Mouse (Mus musculus) liver, adult 10 weeks (tissue): ENCODE data around the gene Mrps25. TPM values are rescaled to one million over a fixed set of nuclear protein-coding genes. Genes with fewer than 3 reads are reported as not detected.

Experiments used
- polyA plus RNA-seq: library from polyadenylated mRNA; stranded (reverse); fragments of 350-450 nt; fragmentation: Illumina TruSeq; extraction: RNeasy Lipid Tissue Mini Kit (QIAGEN cat#74804); gene quantifications from one replicate; pipeline ENCODE4 v1.2.3, GENCODE M21; 2014; ENCODE audit warnings: low read depth, low replicate concordance

The Mrps25 gene
- polyA plus RNA-seq = 8.7 TPM

DNA sequence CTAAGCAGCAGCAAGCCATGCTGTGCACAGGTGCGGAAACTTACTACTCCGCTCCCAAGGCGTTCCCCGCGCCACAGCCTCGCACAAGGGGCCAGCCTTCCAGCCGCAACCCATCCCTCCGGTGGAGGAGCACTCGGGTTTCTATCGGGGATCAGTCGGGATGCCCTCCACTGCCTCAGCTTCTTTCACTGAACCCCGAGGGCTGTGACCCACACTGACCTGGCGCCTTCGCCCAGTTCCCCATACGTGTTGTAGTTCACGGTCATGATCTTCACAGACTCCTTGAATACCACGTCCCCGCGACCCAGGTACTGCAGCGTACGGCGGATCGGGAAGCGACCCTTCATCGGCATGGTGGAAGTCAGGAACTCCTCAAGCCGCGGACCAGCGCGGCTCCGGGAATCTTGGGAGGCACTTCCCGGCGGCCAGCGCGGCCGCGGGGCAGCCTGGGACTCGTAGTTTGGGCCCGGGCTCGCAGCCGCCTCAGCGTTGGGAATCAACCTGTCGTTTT lies at the start of gene Mrps25:
TSS of gene Mrps25 (minus strand) at position 413 of the 511 bp plus-strand sequence.

DNA sequence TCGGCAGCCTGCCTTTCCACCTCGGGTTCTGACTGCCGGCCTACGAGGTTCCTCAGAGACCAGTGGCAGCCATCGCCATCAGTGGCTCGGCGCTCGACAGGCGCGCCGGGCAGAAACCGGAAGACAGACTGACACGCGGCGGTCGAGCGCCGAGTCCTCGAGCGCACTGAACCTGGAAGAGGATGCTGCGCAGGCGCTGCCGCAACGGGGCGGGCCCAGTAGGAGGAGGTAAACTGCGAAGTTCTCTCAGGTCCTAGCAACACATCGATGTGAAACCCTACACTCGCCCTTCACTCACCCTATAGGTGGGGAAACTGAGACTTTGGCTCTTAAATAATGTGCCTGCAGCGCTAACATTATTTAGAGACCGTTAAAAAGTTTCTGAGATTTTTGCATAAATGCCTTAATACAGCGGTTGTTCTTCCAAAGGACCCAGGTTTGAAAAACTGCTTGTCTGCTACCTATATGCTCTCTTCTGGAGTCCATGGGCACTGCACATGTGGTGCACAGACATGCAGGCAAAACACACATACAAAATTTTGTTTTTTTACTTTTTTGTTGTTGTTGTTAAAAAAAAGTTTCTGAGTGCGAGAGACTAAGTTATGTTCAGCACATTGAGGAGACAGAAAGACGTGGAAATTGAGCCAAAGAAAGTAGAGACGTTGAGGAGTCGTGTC lies 31.1 kb upstream of the Mrps25 start, which contains the start of gene Rbsn:
TSS of gene Rbsn (minus strand) at position 153 of the 677 bp plus-strand sequence.

Other genes with a start within 250 kb of the Mrps25 start
- gene Fgd5, start 205.2 kb downstream of the Mrps25 start, polyA plus RNA-seq = 3.5 TPM
- 12.8 TPM for gene Nr2c2, start 92.6 kb downstream of the Mrps25 start, polyA plus RNA-seq
- 5.8 TPM for gene Rbsn, start 30.9 kb upstream of the Mrps25 start, polyA plus RNA-seq
- not detected for gene Trh, start 60.6 kb upstream of the Mrps25 start, polyA plus RNA-seq